Mouse (Mus musculus) C2C12 (cell line): ENCODE results near the gene Ccdc33. TPM values are rescaled to one million over a fixed set of nuclear protein-coding genes. Genes with fewer than 3 reads are reported as not detected.

ENCODE experiments used
- H3K27me3 ChIP-seq: one replicate; pipeline ENCODE4 v1.6.1; 2011; ENCODE audit not compliant: control insufficient read depth, insufficient read depth, insufficient read length
- H3K36me3 ChIP-seq: one replicate; pipeline ENCODE4 v1.6.1; 2011; ENCODE audit not compliant: control insufficient read depth, insufficient read depth
- H3K4me3 ChIP-seq: one replicate; pipeline ENCODE4 v1.5.1; 2011; ENCODE audit warnings: mild to moderate bottlenecking, control low read depth; ENCODE audit not compliant: poor library complexity, insufficient read depth, severe bottlenecking
- H3K79me2 ChIP-seq: one replicate; pipeline ENCODE4 v1.6.1; 2011; ENCODE audit not compliant: control insufficient read depth, insufficient read depth
- H3K79me3 ChIP-seq: one replicate; pipeline ENCODE4 v1.6.1; 2011; ENCODE audit warnings: low read depth, control low read depth
- H3ac ChIP-seq: one replicate; pipeline ENCODE3; 2011; ENCODE audit warnings: low read depth; ENCODE audit not compliant: control insufficient read depth, insufficient read length
- CEBPB ChIP-seq: IDR thresholded peaks from one replicate; pipeline ENCODE4 v1.6.1; 2011; ENCODE audit warnings: low read depth, mild to moderate bottlenecking, control low read depth, moderate library complexity
- CTCF ChIP-seq: IDR thresholded peaks from one replicate; pipeline ENCODE4 v1.5.1; 2011; ENCODE audit not compliant: control insufficient read depth, insufficient read depth, insufficient read length
- FOSL1 ChIP-seq: IDR thresholded peaks from one replicate; pipeline ENCODE4 v1.8.0; 2011; ENCODE audit warnings: mild to moderate bottlenecking, low read length; ENCODE audit not compliant: poor library complexity, insufficient read depth, severe bottlenecking
- MAX ChIP-seq: IDR thresholded peaks from one replicate; pipeline ENCODE4 v1.6.1; 2011; ENCODE audit warnings: mild to moderate bottlenecking, control low read depth
- MYOD1 ChIP-seq: IDR thresholded peaks from one replicate; pipeline ENCODE4 v1.6.1; 2011; ENCODE audit warnings: low read depth; ENCODE audit not compliant: control insufficient read depth, insufficient read length
- MYOG ChIP-seq: IDR thresholded peaks from one replicate; pipeline ENCODE4 v1.6.1; 2011; ENCODE audit not compliant: control insufficient read depth, insufficient read length; ENCODE audit errors: extremely low read depth
- USF1 ChIP-seq: IDR thresholded peaks from one replicate; pipeline ENCODE4 v1.6.1; 2011; ENCODE audit warnings: low read depth, mild to moderate bottlenecking, control low read depth, moderate library complexity
- polyA plus RNA-seq: library from polyadenylated mRNA; unstranded; fragments of >200 nt; fragmentation: generic; extraction: Trizol; gene quantifications from one replicate; pipeline ENCODE4 v1.2.1, GENCODE M21; 2012; ENCODE audit warnings: missing spikeins

Gene Ccdc33
- polyA plus RNA-seq, 1 experiment = not detected

DNA sequence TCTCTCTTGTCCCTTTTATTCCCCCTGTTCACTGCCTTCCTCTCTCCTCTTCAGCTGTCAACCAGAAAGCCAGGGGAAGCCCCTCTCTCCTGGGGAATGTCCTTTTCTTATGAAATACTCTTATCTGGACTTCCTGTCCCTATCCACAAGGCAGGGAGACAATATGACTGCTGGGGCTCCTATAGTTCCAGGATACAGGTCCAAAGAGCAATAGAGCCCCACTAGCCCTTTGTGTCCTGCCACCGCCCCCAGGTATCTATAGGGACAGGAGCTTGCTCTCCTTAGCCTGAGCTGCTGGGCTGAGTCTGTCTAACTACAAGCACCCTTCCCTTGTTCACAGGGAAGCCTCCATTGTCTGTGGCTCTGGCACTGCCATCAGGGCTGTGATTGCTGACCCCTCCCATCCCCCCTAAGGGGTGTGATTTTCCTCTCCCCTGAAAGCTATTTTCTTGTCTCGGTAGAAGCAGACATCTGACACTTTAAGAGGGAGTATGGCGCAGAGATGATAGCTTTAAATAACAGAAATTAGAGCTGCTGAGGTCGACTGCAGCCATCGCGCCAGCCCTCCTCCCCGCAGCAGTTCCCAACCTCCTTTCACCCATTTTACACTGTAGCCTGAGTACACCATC lies 3.2 kb downstream of the Ccdc33 start:
- Histone ChIP-seq H3K79me3 (no peaks in the 10 kb centered on the region), H3K27me3 (peaks cover 7% of the 10 kb centered on the region), H3ac (no peak overlapping the region), H3K79me2 (no peaks in the 10 kb centered on the region), H3K4me3 (no peak overlapping the region), H3K36me3 (no peaks in the 10 kb centered on the region)
- TF ChIP-seq FOSL1 = no peak
- no peak for TF ChIP-seq USF1
- TF ChIP-seq MYOD1 = no peak
- no peak for TF ChIP-seq MYOG
- no peak for TF ChIP-seq CTCF
- TF ChIP-seq CEBPB = no peak
- no peak for TF ChIP-seq MAX

DNA sequence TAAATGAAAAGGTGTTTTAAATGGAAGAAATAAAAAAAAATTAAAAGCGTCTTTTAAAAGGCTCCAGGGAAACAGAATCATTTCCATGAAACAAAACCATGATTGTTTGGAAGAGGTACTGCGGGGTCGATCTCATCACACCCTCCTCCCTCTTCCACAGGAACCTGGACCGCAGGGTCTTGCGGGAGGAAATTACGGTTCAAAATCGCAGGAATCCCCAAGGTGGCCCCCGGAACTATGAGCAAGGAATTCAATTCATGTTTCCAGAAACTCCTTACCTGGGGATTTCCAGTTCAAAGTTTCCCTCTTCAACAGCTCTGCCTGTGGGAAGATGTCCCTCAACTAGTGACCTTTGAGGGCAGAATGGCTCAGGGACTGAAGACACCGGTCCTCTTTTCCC lies 4.6 kb downstream of the Ccdc33 start:
- H3K4me3 ChIP-seq = no peak overlapping the region
- TF ChIP-seq MYOG = no peak
- no peak for TF ChIP-seq USF1
- no peak for TF ChIP-seq MAX
- no peak for TF ChIP-seq FOSL1
- no peak for TF ChIP-seq CEBPB
- no peak for TF ChIP-seq CTCF
- no peak for TF ChIP-seq MYOD1
- H3ac ChIP-seq = no peak overlapping the region
- no peaks in the 10 kb centered on the region for H3K79me3 ChIP-seq
- H3K36me3 ChIP-seq = no peaks in the 10 kb centered on the region
- no peaks in the 10 kb centered on the region for H3K79me2 ChIP-seq
- peaks cover 7% of the 10 kb centered on the region for H3K27me3 ChIP-seq

DNA sequence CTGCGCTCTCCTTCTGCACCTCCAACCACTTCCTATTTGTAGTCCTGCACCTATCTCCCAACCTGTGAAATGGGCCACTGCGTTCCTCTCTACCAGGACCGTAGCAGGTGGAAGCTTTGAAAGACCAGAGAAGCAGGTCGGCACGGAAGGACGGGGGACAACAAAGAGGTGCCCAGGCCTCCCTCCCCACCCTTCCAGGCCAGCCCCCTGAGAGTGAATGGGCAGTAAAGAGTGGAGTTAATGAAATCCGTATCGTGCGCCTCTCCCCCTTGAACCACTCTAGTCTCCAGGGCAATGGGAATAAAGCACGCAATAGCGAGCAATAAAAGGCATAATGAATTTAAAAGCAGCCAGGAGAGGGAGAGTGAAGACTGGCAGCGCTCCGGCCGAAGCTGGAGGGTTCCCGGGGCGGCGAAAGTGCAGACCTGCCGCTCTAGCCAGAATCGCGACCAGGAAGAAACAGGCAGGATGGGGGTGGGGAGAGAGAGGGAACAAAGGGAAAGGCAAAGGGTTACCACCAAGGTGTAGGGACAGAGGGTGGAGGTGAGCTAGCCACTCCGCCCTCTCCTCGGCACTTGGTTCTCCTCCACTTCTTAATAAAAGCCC lies 5.2 kb downstream of the Ccdc33 start:
- Histone ChIP-seq H3K4me3 (no peak overlapping the region), H3K27me3 (peaks cover 7% of the 10 kb centered on the region), H3K36me3 (no peaks in the 10 kb centered on the region), H3K79me3 (no peaks in the 10 kb centered on the region), H3ac (no peak overlapping the region), H3K79me2 (no peaks in the 10 kb centered on the region)
- no peak for TF ChIP-seq FOSL1
- TF ChIP-seq CEBPB = no peak
- TF ChIP-seq CTCF = no peak
- TF ChIP-seq MYOD1 = no peak
- TF ChIP-seq USF1 = no peak
- no peak for TF ChIP-seq MYOG
- TF ChIP-seq MAX = no peak

DNA sequence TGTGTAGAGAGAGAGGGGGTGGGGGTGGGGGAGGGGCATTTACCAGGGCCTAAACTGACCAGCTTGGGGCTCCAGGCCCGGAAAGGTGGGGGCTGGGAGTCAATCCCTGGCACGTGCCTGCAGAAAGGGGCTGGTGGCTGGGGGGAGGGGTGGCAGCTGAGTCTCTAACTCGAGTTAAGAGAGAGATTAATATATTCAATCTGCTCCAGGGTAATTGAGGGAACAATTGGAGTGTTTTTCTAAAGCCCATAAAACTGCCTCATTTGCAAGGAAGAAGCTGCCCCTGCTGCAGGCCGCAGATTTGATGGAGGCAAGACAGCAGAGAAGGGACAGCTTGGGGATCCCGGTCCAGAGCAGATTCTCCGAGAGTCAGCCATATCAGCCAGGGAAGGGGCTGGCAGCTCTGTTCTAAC lies 5.8 kb downstream of the Ccdc33 start:
- H3ac ChIP-seq = no peak overlapping the region
- H3K36me3 ChIP-seq = no peaks in the 10 kb centered on the region
- TF ChIP-seq MAX (no peak), USF1 (no peak), CTCF (no peak), MYOD1 (no peak), CEBPB (no peak), MYOG (no peak), FOSL1 (no peak)
- peaks cover 7% of the 10 kb centered on the region for H3K27me3 ChIP-seq
- no peak overlapping the region for H3K4me3 ChIP-seq
- no peaks in the 10 kb centered on the region for H3K79me3 ChIP-seq
- H3K79me2 ChIP-seq = no peaks in the 10 kb centered on the region

DNA sequence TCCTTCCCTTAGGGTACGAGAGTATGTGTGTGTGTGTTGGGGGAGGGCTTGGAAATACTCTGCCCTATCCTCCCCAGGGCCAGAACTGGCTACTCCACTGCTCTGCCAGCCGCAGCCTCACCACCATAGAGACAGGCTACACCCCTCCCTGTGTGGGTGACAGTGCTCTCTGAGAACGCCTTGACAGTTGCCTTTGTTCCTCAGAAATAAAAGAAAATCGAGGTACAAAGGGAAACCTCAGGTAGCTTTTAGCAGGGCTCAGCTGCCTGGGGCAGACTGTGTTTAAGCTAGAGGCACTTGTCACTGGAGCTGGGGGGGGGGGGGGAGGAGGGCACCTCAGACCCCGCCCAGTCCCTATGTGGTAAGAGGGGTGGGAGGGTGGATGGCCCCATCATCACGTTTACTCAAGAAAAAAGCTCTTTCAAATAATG lies 6.3 kb downstream of the Ccdc33 start:
- Histone ChIP-seq H3K79me2 (no peaks in the 10 kb centered on the region), H3ac (no peak overlapping the region), H3K4me3 (no peak overlapping the region), H3K36me3 (no peaks in the 10 kb centered on the region), H3K79me3 (no peaks in the 10 kb centered on the region), H3K27me3 (peaks cover 7% of the 10 kb centered on the region)
- TF ChIP-seq CTCF = no peak
- no peak for TF ChIP-seq FOSL1
- TF ChIP-seq MYOD1 = no peak
- TF ChIP-seq USF1 = no peak
- no peak for TF ChIP-seq MYOG
- no peak for TF ChIP-seq MAX
- no peak for TF ChIP-seq CEBPB

DNA sequence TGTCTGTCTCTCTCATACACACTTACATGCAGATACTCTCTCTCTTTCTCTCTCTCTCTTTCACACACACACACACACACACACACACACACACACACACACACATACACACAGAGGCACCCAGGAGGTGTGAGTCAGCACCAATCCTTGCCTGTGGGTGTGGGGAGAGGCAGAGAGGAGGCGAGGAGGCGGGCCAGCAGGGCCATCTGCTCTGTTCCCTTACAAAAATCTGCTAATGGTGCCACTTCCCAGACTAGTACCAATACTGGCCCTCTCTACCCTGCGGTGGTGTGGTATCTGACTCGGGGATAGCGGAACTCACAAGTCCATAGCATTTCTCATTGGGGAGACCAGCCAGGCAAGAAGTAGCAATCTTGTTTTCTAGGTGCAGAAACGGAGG lies 7.2 kb downstream of the Ccdc33 start:
- Histone ChIP-seq H3K79me3 (no peaks in the 10 kb centered on the region), H3ac (no peak overlapping the region), H3K36me3 (no peaks in the 10 kb centered on the region), H3K79me2 (no peaks in the 10 kb centered on the region), H3K4me3 (no peak overlapping the region), H3K27me3 (no peaks in the 10 kb centered on the region)
- TF ChIP-seq USF1 (no peak), MYOG (no peak), CEBPB (no peak), FOSL1 (no peak), CTCF (no peak), MYOD1 (no peak), MAX (no peak)
